Mouse (Mus musculus) megakaryocyte progenitor cell, adult 5-6 weeks (primary cell): ENCODE data around the gene Erc2. TPM values are rescaled to one million over a fixed set of nuclear protein-coding genes. Genes with fewer than 3 reads are reported as not detected.
A peak's percentile ranks its signal among the peaks of the same experiment; 100 is the strongest.

Source experiments
- ATAC-seq: replicated peaks from 2 replicates; pipeline ENCODE4 v1.8.0; 2016; ENCODE audit warnings: mild to moderate bottlenecking, moderate TSS enrichment, inconsistent platforms; ENCODE audit not compliant: poor library complexity
- total RNA-seq, 2 experiments: library from RNA; stranded (forward) in 1 of 2; stranded (reverse) in 1 of 2; fragments of 157-497, 149-512 nt in 1 of 2; fragments of 200-1000 nt in 1 of 2; gene quantifications; 2 replicates each; pipeline versions ENCODE4 v1.2.3 to v1.2.4; 2015 to 2017

Erc2 gene
- total RNA-seq, 2 experiments from 2014 or later = not detected

DNA sequence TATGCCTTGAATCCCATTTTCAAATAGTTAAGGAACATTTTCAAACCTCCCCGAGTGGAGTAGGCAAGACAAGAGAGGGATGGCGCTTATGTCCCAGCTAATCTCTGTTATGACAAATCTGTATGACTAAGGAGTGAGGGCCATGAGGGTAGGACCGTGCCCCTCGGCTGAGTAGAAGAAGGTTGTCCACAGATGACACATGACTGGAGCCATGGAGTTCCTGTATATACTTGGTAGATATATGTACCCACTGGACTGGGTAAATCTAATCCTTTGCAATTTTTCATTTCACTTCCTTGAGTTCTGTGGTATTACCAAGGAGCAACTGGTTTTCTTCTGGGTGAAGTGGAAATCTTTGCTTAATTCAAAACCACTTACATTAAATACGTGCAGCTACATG is 872.0 kb downstream of the Erc2 start:
- no peak for ATAC-seq

GRCm38 (mm10) chr14:28501216-28501878 is 879.1 kb downstream of the Erc2 start:
- no peak for ATAC-seq

- no peak for ATAC-seq
These were observed 881.0 kb downstream of the Erc2 start for GRCm38 (mm10) chr14:28503276-28503675.

DNA sequence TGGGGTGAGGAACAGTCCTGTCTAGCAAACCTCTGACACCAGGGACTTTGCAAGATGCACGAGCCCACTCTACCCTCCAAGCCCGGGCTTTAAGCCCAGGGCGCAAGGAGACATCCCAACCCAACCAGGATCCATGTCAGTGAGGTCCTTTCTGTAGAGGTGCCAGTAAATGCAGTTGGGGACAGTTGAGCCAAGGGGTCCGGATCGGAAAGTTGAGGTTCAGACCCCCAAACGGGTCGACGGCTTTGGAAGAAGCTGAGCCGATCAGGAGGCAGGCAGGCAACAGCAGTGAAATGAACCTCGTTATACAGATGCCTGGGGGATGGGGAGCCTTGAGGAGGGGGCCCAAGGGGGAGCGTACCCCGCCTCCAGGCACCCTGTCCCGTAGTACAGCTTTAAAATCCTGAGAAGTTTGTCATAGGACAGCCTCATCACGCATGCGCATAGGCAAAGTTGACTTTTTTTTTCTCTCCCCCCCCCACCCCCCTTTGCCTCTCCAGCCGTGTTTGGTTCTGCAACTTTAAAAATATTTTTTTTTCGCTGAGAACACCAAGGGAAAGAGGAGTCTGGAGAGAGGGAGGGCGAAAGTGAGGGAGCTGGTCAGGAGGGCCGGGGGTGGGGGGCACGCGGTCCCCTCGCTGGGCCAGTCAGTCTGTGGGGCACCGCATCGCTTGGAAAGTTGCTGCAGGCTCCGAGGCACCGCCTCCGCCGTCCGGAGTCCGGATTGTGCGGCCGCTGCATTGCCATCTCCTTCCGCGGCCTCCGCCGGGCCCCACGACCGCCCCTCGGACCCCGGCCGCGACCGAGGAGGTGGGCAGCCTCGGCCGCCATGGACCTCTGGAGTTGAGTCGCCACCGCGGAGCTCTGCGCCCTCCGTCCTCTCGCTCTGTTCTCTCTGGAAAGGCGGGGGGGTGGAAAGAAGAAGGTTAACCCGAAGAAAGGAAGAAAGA is 882.1 kb downstream of the Erc2 start, which contains the start of gene Wnt5a:
Gene Wnt5a, plus strand, starts transcription at position 650 of the 950 bp plus-strand sequence.
- no peak for ATAC-seq

GRCm38 (mm10) chr14:28505051-28505585 is 882.9 kb downstream of the Erc2 start:
- ATAC-seq = no peak

GRCm38 (mm10) chr14:28505586-28506375 is 883.6 kb downstream of the Erc2 start:
- ATAC-seq = no peak

- ATAC-seq = no peak
These were observed 884.2 kb downstream of the Erc2 start for GRCm38 (mm10) chr14:28506376-28506831.

DNA sequence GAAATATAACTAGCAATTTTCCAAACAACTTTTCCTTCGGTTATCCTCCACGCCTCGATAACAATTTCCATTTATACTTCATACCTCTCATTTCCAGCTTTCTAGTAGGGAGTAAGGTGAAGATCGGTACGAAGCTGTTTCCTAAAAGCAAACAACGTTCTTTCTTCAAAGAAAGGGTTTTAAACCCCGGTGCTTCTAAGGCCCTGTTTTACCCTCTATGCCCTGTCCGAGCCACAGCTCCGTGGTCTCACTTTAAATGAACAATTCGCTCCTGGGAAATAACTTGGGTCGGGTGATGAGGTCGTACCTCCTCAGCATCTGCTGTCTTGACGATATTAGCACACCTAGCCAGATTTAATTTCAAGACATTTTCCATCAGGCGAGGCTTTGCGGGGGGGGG is 884.8 kb downstream of the Erc2 start:
- ATAC-seq = no peak

- peak; percentile 76 for ATAC-seq
These were observed 885.2 kb downstream of the Erc2 start for GRCm38 (mm10) chr14:28507471-28507870.

DNA sequence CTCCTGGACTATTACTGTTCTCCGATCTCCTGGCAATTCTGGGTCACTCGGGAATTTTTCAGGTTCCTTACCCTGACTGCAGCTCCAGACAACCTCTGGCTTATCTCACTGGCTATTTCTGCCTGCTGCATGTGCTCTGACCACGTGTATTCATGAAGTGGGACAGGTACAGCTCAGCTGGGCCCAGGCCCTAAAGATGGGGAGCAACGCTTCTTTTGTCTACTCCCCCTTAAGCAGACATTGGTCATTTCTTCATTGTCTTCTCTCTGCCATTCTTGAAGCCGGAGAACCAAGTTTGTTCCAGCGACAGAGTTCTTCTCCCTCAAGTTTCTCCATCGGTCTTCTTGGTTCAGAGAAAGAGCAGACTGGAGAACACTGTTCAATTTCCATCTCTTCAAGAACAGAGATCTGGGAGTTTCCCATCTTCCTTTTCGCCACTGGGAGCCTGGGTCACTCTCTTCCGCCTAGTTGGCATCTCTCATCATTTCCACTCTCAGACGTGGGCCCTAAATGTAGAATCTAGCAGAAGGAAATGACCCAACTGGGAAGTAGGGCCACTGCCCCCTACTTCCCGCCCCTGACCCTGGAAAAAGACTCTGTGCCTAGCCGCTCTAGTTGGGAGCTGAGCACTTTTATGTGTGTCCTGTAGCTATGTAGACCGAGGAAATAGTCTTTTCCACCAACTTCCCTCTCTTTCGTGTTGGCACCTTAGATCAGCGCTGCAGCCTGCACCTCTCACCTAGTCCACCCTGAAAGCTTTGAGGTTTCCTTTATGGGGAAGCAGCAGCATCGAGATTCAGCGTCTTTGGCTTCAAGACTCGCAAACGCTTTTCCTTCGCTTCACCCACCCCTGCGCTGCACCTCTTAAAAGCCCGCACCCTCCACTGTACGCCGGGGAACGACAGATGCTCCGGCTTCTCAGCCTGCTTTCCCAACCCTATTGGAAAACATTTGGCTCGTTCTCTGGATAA is 886.3 kb downstream of the Erc2 start:
- ATAC-seq = no peak

GRCm38 (mm10) chr14:28509441-28510340 is 887.5 kb downstream of the Erc2 start:
- ATAC-seq = no peak

- no peak for ATAC-seq
These were observed 888.3 kb downstream of the Erc2 start for GRCm38 (mm10) chr14:28510341-28511028.

DNA sequence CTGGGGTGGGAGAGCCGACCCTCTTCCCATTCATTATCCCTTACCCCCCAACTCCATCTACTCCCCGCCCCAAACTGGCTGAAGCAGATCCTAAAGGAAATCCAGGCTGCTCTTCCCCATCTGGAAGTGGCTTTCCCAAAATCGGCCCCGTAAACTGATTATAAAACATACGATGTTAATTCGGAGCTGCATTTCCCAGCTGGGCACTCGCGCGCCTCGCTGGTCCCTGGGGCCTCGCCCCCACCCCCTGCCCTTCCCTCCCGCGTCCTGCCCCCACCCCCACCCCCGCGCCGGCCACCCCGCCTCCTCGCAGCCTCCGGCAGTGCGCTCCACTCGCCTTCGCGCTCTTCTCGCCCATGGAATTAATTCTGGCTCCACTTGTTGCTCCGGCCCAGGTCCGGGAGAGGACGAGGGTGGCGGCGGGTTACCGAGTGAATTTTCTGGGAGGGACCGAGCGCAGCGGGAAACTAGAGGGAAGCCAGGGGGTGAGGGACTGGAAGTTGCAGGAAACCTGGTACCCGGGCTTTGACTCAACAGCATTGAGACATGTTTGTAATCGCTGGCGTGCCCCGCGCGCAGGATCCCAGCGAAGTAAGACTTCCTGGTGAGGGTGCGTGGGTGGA is 888.9 kb downstream of the Erc2 start:
- ATAC-seq = no peak

DNA sequence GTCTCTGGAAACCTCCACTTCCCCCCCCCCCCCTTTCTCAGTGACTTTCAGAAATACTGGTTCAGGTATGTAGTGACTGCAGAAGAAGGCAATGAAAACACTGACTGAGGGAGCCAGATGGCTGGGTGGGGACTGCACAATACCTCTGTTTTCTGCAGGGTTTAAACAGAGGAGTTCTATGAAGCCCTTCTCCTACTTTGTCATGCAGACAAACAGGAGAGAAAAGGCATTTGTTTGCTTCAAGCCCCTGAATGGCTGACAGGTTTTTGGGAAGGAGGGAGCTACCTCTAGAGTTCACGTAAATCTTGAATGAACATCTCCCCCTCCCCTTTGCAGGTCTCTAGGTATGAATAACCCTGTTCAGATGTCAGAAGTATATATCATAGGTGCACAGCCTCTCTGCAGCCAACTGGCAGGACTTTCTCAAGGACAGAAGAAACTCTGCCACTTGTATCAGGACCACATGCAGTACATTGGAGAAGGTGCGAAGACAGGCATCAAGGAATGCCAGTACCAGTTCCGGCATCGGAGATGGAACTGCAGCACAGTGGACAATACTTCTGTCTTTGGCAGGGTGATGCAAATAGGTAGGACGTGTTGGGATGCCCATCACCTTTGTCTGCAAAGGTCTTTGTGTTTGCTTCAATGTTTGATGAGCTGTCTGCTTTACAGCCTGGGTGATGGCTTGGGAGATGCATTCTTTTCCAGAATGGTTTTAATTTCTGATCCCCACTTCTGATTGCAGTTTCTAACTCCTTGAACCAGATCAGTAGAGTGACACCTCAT is 890.8 kb downstream of the Erc2 start:
- ATAC-seq = no peak

DNA sequence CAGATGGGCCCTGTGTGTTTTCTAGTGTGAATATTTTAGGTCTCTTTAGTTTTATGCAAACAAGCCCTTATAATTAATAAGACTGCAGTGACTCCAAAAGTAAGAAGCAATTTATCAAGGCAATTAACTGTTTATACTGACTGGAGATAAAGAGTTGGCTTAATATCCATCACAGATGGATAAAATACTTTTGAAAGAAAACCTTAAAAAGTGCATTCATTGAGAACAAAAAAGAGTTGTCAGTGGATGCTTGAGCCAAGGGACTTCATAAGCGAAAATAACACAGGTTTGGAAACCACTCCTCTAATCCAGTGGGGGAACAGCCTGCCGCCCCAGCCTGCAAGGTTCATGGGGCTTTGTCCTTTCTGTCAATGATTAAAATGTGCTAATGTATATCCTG is 891.9 kb downstream of the Erc2 start:
- ATAC-seq = no peak

DNA sequence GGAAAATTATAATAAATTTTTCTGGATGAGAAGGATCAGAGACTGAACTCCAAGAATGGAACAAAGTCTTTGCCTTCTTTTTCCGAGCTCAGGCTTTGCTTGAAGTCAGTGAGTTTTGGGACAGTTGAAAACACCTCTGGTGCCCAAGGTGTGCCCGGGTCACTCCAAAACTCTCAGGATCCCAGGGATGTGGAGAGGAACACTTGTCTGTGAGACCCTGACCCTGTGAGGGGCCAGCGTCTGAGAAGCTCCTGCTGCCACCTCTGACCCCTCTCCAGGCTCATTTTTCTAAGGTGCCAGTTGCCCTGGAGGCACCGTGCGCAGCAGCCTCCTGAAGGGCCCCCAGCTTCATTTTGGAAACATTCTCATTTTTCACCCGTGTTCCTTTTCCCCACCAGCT is 893.1 kb downstream of the Erc2 start:
- ATAC-seq = no peak
